Mouse (Mus musculus) neural tube, embryonic 10.5 days (tissue): ENCODE data around the gene Nfe2l3.
A peak's percentile ranks its signal among the peaks of the same experiment; 100 is the strongest.
"Not testable (repeated sequence)": the region's sequence is repeated elsewhere in the genome, so short reads cannot be mapped to it uniquely, and the experiment has no call there.

Experiments used
- DNase-seq: peaks from one replicate; pipeline ENCODE4 v3.0.0-alpha.2; 2017; ENCODE audit warnings: low spot score; ENCODE audit errors: extremely low spot score

Nfe2l3 gene

GRCm38 (mm10) chr6:51432535-51433397, at the start of gene Nfe2l3:
Nfe2l3 (plus strand) TSS chr6:51432670.
- peak; percentile 76 for DNase-seq

- DNase-seq, result peak; percentile 82
These were observed 48.4 kb upstream of the Nfe2l3 start for GRCm38 (mm10) chr6:51383769-51384755.

- DNase-seq, result no peak
These were observed 42.0 kb upstream of the Nfe2l3 start for GRCm38 (mm10) chr6:51390505-51390904.

- DNase-seq, result no peak
These were observed 40.5 kb upstream of the Nfe2l3 start for GRCm38 (mm10) chr6:51391816-51392490.

GRCm38 (mm10) chr6:51393341-51394128, 38.9 kb upstream of the Nfe2l3 start:
- DNase-seq, result no peak

GRCm38 (mm10) chr6:51394367-51394766, 38.1 kb upstream of the Nfe2l3 start:
- DNase-seq, result not testable (repeated sequence)

- not testable (repeated sequence) for DNase-seq
These were observed 37.5 kb upstream of the Nfe2l3 start for GRCm38 (mm10) chr6:51394963-51395362.

- DNase-seq, result no peak
These were observed 37.0 kb upstream of the Nfe2l3 start for GRCm38 (mm10) chr6:51395486-51395885.

GRCm38 (mm10) chr6:51399113-51399518, 33.4 kb upstream of the Nfe2l3 start:
- peak; percentile 44 for DNase-seq

GRCm38 (mm10) chr6:51401294-51401693, 31.2 kb upstream of the Nfe2l3 start:
- no peak for DNase-seq

GRCm38 (mm10) chr6:51403598-51403997, 28.9 kb upstream of the Nfe2l3 start:
- DNase-seq, result no peak

- no peak for DNase-seq
These were observed 28.0 kb upstream of the Nfe2l3 start for GRCm38 (mm10) chr6:51404502-51404901.

- DNase-seq, result no peak
These were observed 16.0 kb upstream of the Nfe2l3 start for GRCm38 (mm10) chr6:51416433-51416832.

GRCm38 (mm10) chr6:51417306-51417936, 15.0 kb upstream of the Nfe2l3 start:
- DNase-seq, result no peak

GRCm38 (mm10) chr6:51423466-51424122, 8.9 kb upstream of the Nfe2l3 start:
- no peak for DNase-seq

GRCm38 (mm10) chr6:51424537-51424936, 7.9 kb upstream of the Nfe2l3 start:
- no peak for DNase-seq

- no peak for DNase-seq
These were observed 1.8 kb downstream of the Nfe2l3 start for GRCm38 (mm10) chr6:51434270-51434669.

- DNase-seq, result no peak
These were observed 5.2 kb downstream of the Nfe2l3 start for GRCm38 (mm10) chr6:51437665-51438064.

GRCm38 (mm10) chr6:51438826-51439330, 6.4 kb downstream of the Nfe2l3 start:
- no peak for DNase-seq
